Mouse (Mus musculus) right cerebral cortex, postnatal 25 days (tissue): ENCODE data around the gene Rhot2.
A peak's percentile ranks its signal among the peaks of the same experiment; 100 is the strongest.
"Not testable (repeated sequence)": the region's sequence is repeated elsewhere in the genome, so short reads cannot be mapped to it uniquely, and the experiment has no call there.

ENCODE experiments used
- DNase-seq: peaks from one replicate; pipeline ENCODE4 v3.0.0; 2022

Gene Rhot2

GRCm38 (mm10) chr17:25874148-25874720 lies 29.6 kb upstream of the Rhot2 start:
- no peak for DNase-seq

GRCm38 (mm10) chr17:25873405-25874147 lies 28.9 kb upstream of the Rhot2 start:
- DNase-seq: no peak

- no peak for DNase-seq
Measured at GRCm38 (mm10) chr17:25872676-25873075, 28.0 kb upstream of the Rhot2 start.

GRCm38 (mm10) chr17:25871566-25871965 lies 26.9 kb upstream of the Rhot2 start:
- DNase-seq: not testable (repeated sequence)

- DNase-seq: no peak
Measured at GRCm38 (mm10) chr17:25869954-25870353, 25.3 kb upstream of the Rhot2 start.

- DNase-seq: no peak
Measured at GRCm38 (mm10) chr17:25869498-25869897, 24.8 kb upstream of the Rhot2 start.

GRCm38 (mm10) chr17:25868601-25869191 lies 24.0 kb upstream of the Rhot2 start, which contains the start of gene Mcrip2:
Gene Mcrip2, minus strand, starts transcription at chr17:25868764.
- peak; percentile 83 for DNase-seq

GRCm38 (mm10) chr17:25867836-25868600 lies 23.4 kb upstream of the Rhot2 start:
- no peak for DNase-seq

- no peak for DNase-seq
Measured at GRCm38 (mm10) chr17:25867509-25867835, 22.8 kb upstream of the Rhot2 start.

- DNase-seq: no peak
Measured at GRCm38 (mm10) chr17:25866172-25866571, 21.5 kb upstream of the Rhot2 start.

- no peak for DNase-seq
Measured at GRCm38 (mm10) chr17:25865288-25865687, 20.6 kb upstream of the Rhot2 start.

GRCm38 (mm10) chr17:25864311-25864710 lies 19.7 kb upstream of the Rhot2 start:
- DNase-seq: no peak

GRCm38 (mm10) chr17:25863681-25864080 lies 19.0 kb upstream of the Rhot2 start:
- no peak for DNase-seq

- no peak for DNase-seq
Measured at GRCm38 (mm10) chr17:25861704-25862612, 17.3 kb upstream of the Rhot2 start.

GRCm38 (mm10) chr17:25860832-25861703 lies 16.4 kb upstream of the Rhot2 start, which contains the start of gene Wdr90:
Gene Wdr90, minus strand, starts transcription at chr17:25861501.
- peak; percentile 95 for DNase-seq

GRCm38 (mm10) chr17:25860229-25860628 lies 15.6 kb upstream of the Rhot2 start:
- no peak for DNase-seq

GRCm38 (mm10) chr17:25843636-25844395 lies 835 bp downstream of the Rhot2 start:
- no peak for DNase-seq

GRCm38 (mm10) chr17:25843122-25843521 lies 1.5 kb downstream of the Rhot2 start:
- no peak for DNase-seq

- DNase-seq: no peak
Measured at GRCm38 (mm10) chr17:25842509-25842908, 2.1 kb downstream of the Rhot2 start.

GRCm38 (mm10) chr17:25841117-25841880 lies 3.4 kb downstream of the Rhot2 start, which contains the start of gene Gm20683:
Gene Gm20683, minus strand, starts transcription at chr17:25841763.
- no peak for DNase-seq
